Mouse (Mus musculus): ENCODE results near the gene App.

DNA sequence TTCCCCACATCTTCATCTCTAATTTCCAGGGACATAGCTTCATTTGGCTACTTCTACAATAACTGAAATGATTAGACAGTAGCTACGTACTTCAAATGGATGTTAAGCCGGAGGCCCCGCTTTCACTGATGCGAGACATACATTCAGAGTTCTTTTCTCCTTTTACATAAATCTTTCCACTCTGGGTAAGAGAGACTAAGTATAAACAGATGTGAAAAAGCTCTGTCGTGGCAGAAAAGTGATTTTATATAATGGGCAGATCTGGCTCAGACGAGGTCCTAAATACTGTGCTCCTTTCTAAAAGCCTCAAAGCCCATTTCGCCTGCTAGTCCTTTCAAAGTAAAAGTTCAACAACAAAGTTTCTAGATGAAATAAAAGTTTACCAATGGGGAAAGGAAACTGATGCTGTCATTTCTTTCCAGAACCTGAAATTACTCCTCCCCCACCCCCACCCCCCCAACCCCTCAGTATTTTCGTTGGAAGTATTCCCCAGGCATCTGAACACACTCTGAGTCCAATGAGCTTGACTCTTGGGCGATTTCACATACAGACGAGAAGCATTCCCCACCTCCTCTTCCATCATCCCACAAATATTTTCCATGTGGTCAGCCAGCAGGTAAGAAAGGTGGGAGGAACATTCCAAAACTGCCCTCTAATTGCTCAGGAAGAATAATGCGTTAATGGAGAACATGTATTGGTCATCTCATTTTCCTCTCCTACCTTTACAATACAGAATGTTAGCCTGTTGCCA, 15.6 kb downstream of the App start:
- TF ChIP-seq CTCF (IDR thresholded peaks at IDR 0.05) = no peak
- TF ChIP-seq POLR2A (IDR thresholded peaks at IDR 0.05; ENCODE audit: insufficient read depth, low read depth, low read length) = no peak

Measured in heart, adult 2 months (tissue).